Mouse (Mus musculus) cerebellum, adult 9-11 months (tissue): Measurements from ENCODE around the gene Mob3b.

Experiments
- DNase-seq: peaks from one replicate; pipeline ENCODE4 v3.0.0; 2022

Mob3b gene

GRCm38 (mm10) chr4:35146597-35146996, 10.7 kb downstream of the Mob3b start:
- no peak for DNase-seq

- no peak for DNase-seq
Observed at GRCm38 (mm10) chr4:35145726-35146125, 11.6 kb downstream of the Mob3b start.

- DNase-seq = no peak
Observed at GRCm38 (mm10) chr4:35143472-35144102, 13.7 kb downstream of the Mob3b start.

GRCm38 (mm10) chr4:35140317-35140716, 17.0 kb downstream of the Mob3b start:
- no peak for DNase-seq

- no peak for DNase-seq
Observed at GRCm38 (mm10) chr4:35138077-35138476, 19.2 kb downstream of the Mob3b start.

- DNase-seq = no peak
Observed at GRCm38 (mm10) chr4:35136996-35137395, 20.3 kb downstream of the Mob3b start.

GRCm38 (mm10) chr4:35135806-35136205, 21.5 kb downstream of the Mob3b start:
- no peak for DNase-seq

- DNase-seq = no peak
Observed at GRCm38 (mm10) chr4:35134846-35135611, 22.3 kb downstream of the Mob3b start.

- DNase-seq = no peak
Observed at GRCm38 (mm10) chr4:35133411-35133810, 23.9 kb downstream of the Mob3b start.

GRCm38 (mm10) chr4:35131592-35131991, 25.7 kb downstream of the Mob3b start:
- no peak for DNase-seq

- DNase-seq = no peak
Observed at GRCm38 (mm10) chr4:35130411-35130948, 26.8 kb downstream of the Mob3b start.

GRCm38 (mm10) chr4:35127759-35128158, 29.5 kb downstream of the Mob3b start:
- no peak for DNase-seq

GRCm38 (mm10) chr4:35126776-35127175, 30.5 kb downstream of the Mob3b start:
- DNase-seq = no peak

- DNase-seq = no peak
Observed at GRCm38 (mm10) chr4:35125299-35125777, 31.9 kb downstream of the Mob3b start.

- DNase-seq = no peak
Observed at GRCm38 (mm10) chr4:35124027-35124426, 33.3 kb downstream of the Mob3b start.

- DNase-seq = no peak
Observed at GRCm38 (mm10) chr4:35123087-35123486, 34.2 kb downstream of the Mob3b start.

GRCm38 (mm10) chr4:35121060-35121459, 36.2 kb downstream of the Mob3b start:
- no peak for DNase-seq

- DNase-seq = no peak
Observed at GRCm38 (mm10) chr4:35120575-35120974, 36.7 kb downstream of the Mob3b start.

- no peak for DNase-seq
Observed at GRCm38 (mm10) chr4:35120159-35120558, 37.1 kb downstream of the Mob3b start.

GRCm38 (mm10) chr4:35118851-35119250, 38.4 kb downstream of the Mob3b start:
- no peak for DNase-seq

- DNase-seq = no peak
Observed at GRCm38 (mm10) chr4:35117144-35117543, 40.1 kb downstream of the Mob3b start.

GRCm38 (mm10) chr4:35115933-35116332, 41.4 kb downstream of the Mob3b start:
- DNase-seq = no peak

GRCm38 (mm10) chr4:35114950-35115349, 42.3 kb downstream of the Mob3b start:
- no peak for DNase-seq
